Mouse (Mus musculus): ENCODE results near the gene Ubac2.

DNA sequence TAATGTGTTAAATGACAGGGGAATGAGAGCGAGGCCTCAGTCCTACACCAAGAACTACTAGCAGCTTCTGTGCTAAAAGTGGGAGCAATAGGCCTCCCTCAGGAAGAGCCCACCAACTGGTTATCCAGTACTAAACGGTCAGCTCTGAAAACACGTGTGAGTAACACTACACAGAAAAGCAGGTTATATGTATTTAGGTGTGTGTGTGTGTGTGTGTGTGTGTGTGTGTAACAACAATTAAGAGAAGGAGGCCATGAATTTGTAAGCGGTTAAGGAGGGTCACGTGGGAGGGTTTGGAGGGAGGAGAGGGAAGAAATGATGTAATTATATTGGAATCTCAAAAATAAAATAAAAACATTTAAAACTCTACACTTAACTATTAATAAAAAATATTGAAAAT lies 36.7 kb downstream of the Ubac2 start:
- TF ChIP-seq CTCF (IDR thresholded peaks at IDR 0.05; ENCODE audit: low read depth): no peak
- no peak for TF ChIP-seq EP300 (IDR thresholded peaks at IDR 0.05; ENCODE audit: low read depth)
